Mouse (Mus musculus) left cerebral cortex, postnatal 25 days (tissue): ENCODE data around the gene Nbeal1. TPM values are rescaled to one million over a fixed set of nuclear protein-coding genes. Genes with fewer than 3 reads are reported as not detected.
"Not testable (repeated sequence)": the region's sequence is repeated elsewhere in the genome, so short reads cannot be mapped to it uniquely, and the experiment has no call there.

Source experiments
- DNase-seq, 2 experiments: peaks; one replicate each; pipeline ENCODE4 v3.0.0; 2022; ENCODE audit warnings: low spot score in 2 of 2, mixed read lengths in 1 of 2
- intact Hi-C: fragments of 180-260 bp; cut with DNase I; formaldehyde crosslinking; loops from one replicate; pipeline ENCODE4 v1.15.1; 2025
- total RNA-seq, 2 experiments: library from RNA; stranded (reverse); gene quantifications; 2 replicates each; pipeline ENCODE4 v1.2.3; 2021

Nbeal1 gene
- 10 to 100 TPM; 22.7 to 25.6 TPM for total RNA-seq

DNA sequence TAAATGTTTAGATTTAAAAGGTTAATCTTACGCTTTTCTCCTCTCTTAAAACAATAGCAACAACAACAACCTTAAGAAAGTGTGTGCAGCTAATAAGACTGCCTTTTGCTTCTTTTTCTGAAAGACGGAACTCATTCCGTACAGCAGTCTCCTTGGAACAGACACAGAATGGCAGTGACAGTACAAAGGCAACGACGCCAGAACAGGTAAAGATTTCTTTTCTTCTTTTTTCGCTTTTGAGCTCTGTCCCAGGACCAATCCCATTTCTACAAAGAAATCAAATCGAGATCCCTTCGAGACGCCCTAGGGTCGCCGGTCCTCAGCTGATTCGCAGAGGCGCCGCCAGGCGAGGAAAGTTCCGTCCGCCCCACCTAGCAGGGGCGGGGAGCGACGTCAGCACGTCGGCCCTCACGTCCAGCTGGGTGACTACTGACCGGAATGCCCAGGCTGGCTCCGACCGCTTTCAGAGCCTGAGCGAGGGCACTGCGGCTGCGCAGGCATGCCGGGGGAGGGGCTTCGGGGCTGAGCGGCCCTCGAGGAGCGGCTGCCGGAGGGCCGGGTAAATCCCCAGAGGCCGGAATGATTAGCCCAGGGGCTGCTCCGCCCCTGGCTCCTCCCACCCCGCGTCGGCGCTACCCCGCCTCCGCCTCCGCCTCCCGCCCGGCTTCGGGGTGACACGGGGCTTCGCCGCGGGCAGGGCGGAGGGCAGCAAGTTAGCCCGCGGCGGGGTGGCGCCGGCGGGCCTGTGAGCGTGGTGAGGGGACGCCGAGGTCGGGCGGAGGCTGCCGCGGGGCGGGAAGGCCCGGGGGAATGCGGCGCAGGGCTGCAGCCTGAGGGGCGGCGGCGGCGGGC, at the start of gene Nbeal1:
Gene Nbeal1, plus strand, starts transcription at position 668 of the 852 bp plus-strand sequence.
- intact Hi-C loops: loop anchor here (1.0 kb wide), 1 partner anchor 82 kb away; the partner anchor contains the start of genes Carf and Wdr12
- peak; percentile 97 to 99 for DNase-seq

- DNase-seq: no peak
These were observed 43.1 kb upstream of the Nbeal1 start for GRCm38 (mm10) chr1:60137346-60137745.

DNA sequence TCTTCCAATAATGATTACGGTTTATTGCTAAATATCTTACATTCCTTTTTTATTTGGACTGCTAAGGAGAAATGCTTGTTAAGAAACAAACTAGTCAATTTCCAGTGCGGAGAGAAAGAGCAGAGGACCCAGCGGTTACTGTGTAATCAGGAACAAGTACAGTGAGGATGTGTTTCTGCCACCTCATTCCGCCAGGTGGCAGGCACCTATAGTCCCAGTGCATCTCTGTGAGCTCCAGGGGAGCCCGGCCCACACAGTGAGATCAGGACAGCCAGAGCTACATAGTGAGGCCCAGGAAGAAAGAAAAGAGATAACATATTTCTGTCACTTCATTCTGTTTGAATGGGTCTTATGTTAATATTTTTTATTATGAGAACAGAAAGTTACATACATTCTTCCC, 27.7 kb upstream of the Nbeal1 start:
- no peak for DNase-seq
- intact Hi-C loops: no loop called here

More at GRCm38 (mm10) chr1:60137346-60137745, 43.1 kb upstream of the Nbeal1 start:
- intact Hi-C loops: no loop called here

GRCm38 (mm10) chr1:60156651-60157050, 23.7 kb upstream of the Nbeal1 start:
- no peak for DNase-seq
- intact Hi-C loops: no loop called here

DNA sequence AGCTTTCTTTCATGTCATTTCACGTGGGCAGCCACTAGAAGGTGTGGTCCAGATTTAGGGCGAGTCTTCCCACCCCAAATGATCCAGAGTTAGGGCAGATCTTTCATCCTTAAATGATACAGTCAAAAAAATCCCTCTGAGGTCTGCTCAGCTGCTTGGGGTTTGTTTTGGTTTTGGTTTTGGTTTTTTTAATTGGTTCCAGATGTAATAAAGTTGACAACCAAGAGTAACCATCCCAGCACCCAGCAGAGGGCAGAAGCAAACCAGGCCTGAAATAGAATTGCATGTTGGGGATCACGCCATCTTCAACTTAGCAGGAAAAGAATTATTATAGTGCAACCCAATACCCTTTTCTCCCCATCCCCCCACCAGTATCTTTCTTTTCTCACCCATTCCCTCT, 22.0 kb upstream of the Nbeal1 start:
- DNase-seq: peak in 1 of 2 experiments; percentile 4
- intact Hi-C loops: no loop called here

- intact Hi-C loops: no loop called here
- no peak for DNase-seq
These were observed 16.7 kb upstream of the Nbeal1 start for GRCm38 (mm10) chr1:60163676-60164075.

DNA sequence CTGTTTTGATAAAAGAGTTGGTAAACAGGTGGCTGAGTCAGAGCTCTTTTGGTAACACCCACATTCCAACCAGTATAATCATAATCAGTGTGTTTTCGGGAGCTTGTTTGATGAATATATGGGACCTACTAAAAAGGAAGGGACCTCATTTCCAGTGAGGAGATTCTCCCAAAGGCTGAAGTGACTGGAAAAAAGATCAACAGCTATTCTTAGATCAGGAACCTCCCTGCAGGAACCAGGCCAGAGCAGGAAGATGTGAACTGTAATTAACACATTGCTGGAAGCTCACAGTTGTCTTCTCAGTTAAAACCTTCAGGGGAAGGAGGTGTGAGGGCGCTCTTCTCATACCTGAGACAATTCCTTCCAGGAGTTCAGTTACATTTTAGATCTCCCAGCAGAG, 10.8 kb upstream of the Nbeal1 start:
- DNase-seq: no peak
- intact Hi-C loops: no loop called here

DNA sequence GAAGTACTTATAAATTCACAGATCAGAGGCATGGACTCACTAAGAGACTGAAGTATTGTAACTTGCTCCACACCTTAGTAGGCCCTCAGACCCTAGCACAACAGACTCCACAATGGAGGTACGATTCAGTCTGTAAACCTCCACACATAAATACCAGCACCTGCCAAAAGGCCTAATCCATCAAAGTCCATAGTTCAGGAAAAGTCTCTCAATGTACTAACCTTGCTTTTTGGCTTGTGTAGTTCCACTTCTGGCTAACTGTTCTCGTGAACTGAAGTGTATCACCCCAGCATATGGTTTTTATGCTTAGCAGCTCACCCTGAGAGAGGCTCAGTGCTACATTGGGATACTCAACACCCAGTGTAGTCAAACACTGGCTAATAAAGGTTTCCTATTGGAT, 10.1 kb upstream of the Nbeal1 start:
- no peak for DNase-seq
- intact Hi-C loops: no loop called here

- intact Hi-C loops: no loop called here
- DNase-seq: no peak
These were observed 7.3 kb upstream of the Nbeal1 start for GRCm38 (mm10) chr1:60173119-60173518.

- DNase-seq, intact Hi-C loops: not testable (repeated sequence)
These were observed 2.6 kb upstream of the Nbeal1 start for GRCm38 (mm10) chr1:60177814-60178213.

GRCm38 (mm10) chr1:60179376-60179775, 1.0 kb upstream of the Nbeal1 start:
- intact Hi-C loops: no loop called here
- DNase-seq: no peak

DNA sequence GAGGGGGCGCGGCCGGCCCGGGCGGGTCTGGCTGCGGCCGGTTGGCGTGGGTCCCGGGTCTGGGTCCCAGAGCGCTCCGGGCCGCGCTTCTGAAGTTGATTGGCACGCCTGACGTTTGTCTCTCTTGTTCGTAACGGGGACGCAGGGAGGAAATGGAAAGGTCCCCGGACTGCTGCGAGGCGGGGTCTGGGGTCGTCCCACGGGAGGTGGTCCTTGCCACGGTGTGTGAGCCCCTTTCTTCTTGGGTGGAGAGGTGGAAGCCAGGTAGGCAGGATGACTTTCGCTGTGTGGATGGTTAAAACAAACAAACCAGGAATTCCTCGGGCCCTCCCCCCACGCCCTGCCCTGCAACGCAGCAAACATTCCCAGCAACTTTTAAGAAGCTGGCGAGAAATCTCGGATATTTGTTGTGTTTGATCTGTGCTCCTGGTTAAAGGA, 404 bp downstream of the Nbeal1 start:
- peak; percentile 18 to 24 for DNase-seq
- intact Hi-C loops: loop anchor here (1.0 kb wide), 1 partner anchor 83 kb away; the partner anchor contains the start of genes Carf and Wdr12

GRCm38 (mm10) chr1:60188454-60188853, 8.1 kb downstream of the Nbeal1 start:
- intact Hi-C loops: no loop called here
- no peak for DNase-seq

DNA sequence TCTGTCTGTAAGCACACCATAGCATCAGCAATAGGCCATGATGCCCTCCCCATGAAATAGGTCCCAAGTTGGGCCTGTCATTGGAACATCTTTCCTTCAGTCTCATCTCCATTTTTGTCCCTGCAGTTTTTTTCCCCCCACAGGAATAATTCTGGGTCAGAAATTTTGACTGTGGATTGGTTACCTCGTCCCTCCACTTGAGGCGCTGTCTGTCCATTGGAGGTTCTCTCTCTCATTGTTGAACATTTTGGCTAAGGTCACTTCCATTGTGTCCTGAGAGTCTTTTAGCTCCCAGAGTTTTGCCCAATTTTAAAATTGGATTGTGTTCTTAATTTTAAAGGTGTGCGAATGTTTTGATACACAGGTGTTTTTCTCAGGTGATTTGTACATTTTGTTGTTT, 16.4 kb downstream of the Nbeal1 start:
- intact Hi-C loops: no loop called here
- no peak for DNase-seq

DNA sequence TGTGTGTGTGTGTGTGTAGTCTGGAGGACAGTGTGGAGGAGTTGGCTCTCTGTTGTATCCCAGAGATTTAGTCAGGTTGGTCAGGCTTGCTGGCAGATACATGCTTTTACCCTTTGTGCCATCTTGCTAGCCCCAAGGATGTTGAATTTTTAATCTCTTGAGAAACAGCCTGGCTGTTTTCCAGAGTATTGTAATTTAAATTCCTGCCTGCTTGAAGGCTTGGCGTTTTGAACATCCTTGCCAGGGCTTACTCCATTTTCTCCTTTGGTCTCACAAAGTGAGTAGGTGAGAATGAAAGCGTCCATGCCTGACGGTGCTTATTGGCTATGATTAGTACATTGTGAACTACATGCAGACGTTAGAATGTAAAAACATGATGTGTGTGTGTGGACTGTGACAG, 18.6 kb downstream of the Nbeal1 start:
- DNase-seq: no peak
- intact Hi-C loops: no loop called here

- no peak for DNase-seq
- intact Hi-C loops: no loop called here
These were observed 55.9 kb downstream of the Nbeal1 start for GRCm38 (mm10) chr1:60236261-60236660.

DNA sequence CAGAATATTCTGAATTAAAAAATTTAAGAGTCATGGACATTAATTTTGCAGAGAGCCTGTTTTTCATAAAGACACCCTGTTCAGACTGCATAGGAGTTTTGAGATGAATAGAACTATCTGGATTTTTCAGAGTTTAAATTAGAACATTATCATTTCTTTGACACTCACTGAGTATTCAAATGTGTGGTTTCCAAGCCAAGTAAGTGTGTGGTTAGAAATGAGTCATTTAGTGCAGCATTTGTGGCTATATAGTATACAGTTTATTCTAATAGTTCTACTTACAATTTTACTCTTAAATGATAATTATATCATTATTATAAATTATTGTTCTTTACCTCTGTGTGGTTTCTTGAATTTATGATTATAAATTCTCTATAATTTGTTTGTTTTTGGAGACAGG, 60.0 kb downstream of the Nbeal1 start:
- intact Hi-C loops: no loop called here
- no peak for DNase-seq

DNA sequence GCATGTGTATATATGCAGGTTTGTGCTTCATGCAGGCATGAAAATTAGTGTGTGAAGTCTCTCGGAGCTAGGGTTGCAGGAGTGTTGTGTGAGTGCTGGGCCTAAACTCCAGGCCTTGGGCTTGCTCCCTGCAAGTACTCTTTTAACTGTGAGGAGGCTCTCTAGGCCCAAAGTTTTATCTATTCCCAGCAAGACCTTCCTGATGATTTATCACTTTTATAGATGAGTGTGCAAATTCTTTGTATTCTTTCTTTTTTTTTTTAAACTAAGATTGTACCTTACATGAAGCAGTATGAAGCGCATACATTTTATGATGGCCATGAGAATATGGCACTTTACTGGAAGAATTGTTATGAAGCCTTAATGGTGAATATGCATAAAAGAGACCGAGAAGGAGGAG, 87.7 kb downstream of the Nbeal1 start:
- intact Hi-C loops: no loop called here
- no peak for DNase-seq

- DNase-seq: no peak
- intact Hi-C loops: no loop called here
These were observed 88.9 kb downstream of the Nbeal1 start for GRCm38 (mm10) chr1:60269314-60269713.

DNA sequence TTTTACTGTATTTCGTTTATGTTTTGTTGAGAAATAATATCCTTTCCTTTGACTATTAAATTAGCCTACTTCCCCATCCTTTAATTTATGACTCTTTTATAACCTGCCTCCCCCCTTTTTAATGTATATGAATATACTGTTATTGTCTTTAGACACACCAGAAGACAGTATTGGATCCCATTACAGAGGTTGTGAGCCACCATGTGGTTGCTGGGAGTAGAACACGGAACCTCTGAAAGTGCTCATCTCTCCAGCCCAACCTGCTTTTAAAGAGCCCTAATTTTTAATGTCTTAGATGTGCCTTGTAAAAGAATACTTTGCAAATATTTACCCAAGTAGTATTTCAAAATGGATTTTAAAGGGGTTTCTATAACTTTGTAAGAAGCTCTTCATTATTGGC, 92.1 kb downstream of the Nbeal1 start:
- DNase-seq: no peak
- intact Hi-C loops: no loop called here

DNA sequence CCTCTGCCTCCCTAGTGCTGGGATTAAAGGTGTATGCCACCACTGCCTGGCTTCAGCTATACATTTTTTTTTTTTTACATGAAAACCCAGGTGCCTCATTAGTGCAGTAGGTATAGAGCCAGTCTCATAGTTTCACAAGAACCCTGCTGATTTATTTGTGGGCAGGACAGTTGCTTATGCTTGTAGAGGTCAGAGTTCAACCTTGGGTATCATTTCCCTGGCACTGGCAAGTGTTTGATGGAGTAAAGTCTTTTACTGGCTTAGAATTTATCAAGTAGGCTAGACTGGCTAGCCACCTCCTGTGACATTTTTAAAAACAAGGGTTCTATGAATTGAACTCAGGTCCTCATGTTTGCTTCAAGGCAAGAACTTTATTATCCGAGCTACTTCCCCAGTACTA, 113.5 kb downstream of the Nbeal1 start:
- DNase-seq: no peak
- intact Hi-C loops: loop anchor here (10.0 kb wide), 1 partner anchor 571 kb away; no protein-coding TSS in a partner anchor
